Mouse (Mus musculus) urinary bladder, adult 2 months (tissue): ENCODE data around the gene Timd4. TPM values are rescaled to one million over a fixed set of nuclear protein-coding genes. Genes with fewer than 3 reads are reported as not detected.

Experiments
- DNase-seq: peaks from one replicate; pipeline ENCODE4 v3.0.0; 2022; ENCODE audit warnings: low spot score
- polyA plus RNA-seq: library from polyadenylated mRNA; depleted of rRNA; stranded (reverse); fragments of >200 nt; gene quantifications from 2 replicates; pipeline ENCODE4 v1.2.3, GENCODE M21; 2012; rRNA removed

Timd4 gene
- 3.1 and 3.3 TPM in 2 replicates for polyA plus RNA-seq

DNA sequence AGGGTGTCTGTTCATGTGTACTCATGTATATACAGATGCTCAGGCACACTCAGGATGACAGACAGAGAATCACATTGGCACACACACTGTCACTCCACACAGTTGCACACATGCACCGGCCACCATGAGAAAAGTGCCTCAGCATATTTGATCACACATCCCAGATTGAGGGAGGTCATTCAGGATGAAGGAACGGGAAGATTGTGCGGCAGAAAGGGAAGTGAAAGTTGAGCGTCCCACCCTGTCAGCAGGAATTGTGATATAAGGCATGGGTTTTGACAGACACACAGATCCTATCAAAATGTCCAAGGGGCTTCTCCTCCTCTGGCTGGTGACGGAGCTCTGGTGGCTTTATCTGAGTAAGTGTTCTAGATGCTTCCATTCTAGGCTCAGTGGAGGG is at the start of gene Timd4:
Gene Timd4 (plus strand): TSS at position 290 of the 400 bp plus-strand sequence.
- no peak for DNase-seq

DNA sequence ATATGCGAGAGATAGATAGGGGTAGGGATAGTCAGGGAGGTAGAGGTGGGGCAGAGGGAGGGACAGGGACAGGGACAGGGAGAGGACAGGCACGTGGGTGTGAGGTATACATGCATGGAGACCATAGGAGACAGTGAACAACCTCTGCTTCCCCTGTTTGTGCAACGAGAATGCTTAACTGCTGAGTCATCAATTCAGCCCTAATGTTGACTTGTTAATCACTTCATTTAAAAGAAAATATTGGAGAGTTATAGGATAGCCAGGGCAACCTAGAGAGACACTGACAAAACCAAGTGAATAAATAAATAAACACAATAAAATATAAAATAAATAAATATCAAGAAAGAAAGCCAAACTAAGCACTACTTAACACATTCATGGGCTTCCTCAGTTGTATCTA is 33.7 kb upstream of the Timd4 start:
- no peak for DNase-seq

DNA sequence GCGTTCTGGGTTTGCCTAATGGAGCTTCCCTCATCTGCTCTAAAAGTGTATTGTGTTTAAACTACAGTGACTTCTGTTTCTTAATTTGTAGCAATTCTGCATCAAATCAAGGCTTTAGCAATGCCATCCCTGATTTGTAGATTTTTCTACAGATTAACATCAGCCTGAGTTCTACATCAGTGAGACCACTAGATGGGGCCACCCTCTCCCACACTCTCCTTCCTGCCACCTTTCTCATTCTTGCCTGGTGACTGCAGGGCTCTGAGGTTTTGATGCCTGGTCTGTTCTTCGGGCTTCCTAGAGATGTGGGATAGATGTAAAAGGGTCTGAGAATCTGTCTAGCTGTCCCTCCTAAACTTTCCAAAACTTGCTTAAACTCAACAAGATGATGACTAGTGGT is 30.8 kb upstream of the Timd4 start:
- no peak for DNase-seq

DNA sequence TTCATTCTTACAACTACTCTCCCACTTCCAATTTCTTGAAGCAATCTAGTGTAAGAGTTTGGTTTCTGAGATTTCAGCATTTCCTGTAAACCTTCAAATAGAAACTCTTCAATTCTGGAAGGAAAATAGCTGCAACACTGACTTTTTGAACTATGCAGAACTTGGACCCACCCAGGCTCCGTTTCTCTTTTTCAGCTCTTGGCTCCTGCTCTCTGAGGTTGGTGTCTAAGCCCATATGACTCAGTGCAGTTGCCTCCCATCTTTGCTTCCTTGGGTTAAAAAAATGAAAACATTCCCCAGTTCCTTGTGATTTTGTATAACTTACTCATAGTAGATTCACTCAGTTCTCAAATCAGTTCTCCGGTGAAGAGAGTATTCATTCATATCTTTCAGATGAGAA is 6.2 kb upstream of the Timd4 start:
- DNase-seq, result no peak

DNA sequence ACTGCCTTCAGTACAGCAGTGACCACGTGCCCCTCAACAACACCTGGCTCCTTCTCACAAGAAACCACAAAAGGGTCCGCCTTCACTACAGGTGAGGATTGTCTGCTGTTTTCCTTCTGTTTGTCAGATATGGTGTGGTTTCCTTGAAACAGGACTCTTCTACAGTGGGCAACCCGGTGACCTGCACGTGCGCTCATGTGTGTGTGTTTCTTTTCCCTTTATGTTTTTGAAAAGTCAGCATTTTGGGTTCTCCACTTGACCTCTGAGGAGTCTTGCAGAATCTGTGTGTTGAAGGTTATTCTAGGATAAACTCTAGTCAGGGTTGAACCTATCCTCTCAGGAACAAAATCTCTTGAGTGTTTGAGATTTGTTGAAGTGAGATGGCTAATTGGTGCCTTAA is 7.1 kb downstream of the Timd4 start:
- DNase-seq, result no peak

DNA sequence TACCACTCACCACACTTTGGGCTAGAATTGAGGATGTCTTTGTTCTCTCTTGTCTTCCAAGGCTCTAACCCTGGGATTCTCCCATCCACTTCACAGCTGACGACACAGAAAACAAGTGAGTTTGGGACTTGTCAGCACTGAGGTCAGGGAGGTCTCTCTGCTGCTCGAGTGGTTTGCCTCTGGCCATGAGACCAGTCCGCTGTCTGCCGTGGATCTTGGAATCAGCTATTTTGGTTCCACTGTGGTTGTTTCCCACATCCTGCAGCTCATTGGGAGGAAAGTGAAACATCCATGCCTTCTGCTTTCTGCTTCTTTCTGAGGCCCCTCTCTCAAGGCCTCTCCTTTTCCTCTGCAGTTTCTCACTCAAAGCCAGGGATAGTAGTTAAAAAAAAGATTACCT is 9.3 kb downstream of the Timd4 start:
- no peak for DNase-seq

DNA sequence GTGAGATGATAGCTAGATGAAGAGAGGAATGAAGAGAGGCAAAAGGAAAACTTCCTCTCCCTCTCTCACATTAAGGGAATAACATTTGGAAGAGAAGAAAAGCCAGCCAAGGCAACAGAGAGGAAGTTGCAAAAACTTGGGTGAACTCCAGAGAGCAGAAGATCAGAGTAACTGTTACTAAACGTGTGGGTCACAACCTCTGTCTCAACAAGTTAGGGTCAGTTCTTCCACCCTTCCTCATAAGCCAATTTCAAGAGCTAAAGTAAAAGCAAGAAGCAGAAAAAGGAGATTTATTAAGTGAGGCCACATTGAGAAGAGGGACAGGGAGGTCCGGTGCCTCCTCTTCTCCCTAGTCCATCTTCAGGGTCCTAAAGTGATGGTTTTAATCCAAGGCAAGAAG is 19.7 kb downstream of the Timd4 start:
- DNase-seq, result no peak

DNA sequence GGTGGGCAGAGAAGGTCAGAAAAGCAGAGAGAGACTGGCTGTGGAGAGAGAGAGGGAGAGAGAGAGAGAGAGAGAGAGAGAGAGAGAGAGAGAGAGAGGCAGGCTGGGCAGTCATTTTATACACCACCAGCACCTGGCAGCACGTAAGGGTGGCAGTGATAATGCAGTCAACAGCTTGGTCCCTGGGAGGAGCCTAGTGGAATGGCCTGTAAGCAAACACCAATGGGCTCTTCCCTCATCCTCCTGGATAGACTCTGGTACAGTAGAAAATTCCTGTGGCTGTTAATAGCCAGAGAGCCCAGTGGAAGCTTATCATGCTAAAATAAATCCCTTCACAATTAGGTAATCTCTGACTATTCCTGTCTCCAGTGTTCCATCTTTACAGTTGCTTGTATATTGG is 24.5 kb downstream of the Timd4 start:
- no peak for DNase-seq

DNA sequence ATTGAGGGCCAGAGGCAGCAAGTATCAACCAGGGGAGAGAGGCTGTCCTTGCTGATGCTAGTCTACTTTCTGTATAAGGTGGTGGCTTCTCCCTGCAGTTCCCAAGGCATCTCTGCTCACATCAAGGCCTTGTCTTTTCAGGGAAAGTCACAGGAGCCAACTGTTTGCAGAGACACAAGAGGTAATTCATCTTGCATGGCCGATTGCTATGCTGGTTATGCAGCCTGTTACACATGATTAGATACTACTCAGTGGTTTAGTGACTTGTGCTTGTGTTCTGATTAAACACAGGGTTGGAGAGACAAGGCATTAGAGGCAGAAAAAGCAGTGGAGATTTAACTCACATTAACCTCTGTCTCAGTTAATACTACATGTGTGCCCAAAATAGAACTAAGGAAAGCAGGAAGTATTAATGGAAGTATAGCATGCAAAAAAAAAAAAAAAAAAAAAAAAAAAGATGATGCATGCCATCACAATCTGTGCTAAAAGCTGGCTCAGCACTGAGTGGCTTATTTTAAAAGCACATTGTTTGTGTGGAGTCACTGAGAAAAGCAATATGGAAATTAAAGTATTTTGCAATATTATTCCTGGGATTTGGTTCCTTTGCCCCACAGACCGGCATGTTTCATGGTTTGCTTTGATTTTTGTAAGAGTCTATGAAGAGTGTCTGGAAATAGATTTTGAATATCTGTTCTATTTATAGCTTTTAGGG is 31.6 kb downstream of the Timd4 start:
- no peak for DNase-seq

DNA sequence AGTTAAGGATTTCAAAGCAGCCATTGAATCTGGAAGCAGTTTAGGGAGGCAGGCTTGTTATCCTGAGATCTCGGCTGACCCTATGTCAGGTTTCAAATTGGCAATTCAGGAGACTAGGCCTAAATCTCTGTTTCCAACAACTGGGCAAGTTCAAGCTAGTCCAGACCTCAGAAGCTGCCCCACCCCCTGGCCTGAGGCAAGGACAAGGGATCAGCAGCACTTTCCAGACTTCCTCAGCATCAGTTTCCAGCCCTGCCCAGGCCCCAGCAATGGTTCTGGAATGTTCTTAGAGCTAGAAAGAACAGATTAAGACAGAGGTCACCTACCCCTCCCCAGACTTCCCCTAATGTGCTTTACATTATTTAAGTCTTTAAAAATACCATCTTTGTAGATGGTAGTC is 36.1 kb downstream of the Timd4 start:
- no peak for DNase-seq

DNA sequence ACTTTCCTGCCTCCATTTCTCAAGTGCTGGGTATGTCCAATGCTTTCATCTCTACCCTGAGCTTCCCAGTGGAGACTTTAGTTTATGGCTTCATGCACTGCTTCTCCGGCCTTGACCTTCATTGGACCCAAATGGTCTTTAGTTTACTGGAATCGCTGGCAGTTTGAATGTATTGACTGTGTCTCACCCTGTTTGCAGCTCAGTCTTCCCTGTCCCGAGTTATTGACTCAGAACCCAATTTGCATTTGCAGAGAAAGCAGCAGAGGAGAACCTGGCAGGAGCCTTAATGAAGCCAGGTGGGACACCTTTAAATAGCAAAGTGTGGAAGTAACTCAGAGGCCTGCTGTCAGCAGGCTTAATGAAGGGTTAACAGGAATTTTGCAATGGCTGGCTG is 37.2 kb downstream of the Timd4 start:
- DNase-seq, result no peak

DNA sequence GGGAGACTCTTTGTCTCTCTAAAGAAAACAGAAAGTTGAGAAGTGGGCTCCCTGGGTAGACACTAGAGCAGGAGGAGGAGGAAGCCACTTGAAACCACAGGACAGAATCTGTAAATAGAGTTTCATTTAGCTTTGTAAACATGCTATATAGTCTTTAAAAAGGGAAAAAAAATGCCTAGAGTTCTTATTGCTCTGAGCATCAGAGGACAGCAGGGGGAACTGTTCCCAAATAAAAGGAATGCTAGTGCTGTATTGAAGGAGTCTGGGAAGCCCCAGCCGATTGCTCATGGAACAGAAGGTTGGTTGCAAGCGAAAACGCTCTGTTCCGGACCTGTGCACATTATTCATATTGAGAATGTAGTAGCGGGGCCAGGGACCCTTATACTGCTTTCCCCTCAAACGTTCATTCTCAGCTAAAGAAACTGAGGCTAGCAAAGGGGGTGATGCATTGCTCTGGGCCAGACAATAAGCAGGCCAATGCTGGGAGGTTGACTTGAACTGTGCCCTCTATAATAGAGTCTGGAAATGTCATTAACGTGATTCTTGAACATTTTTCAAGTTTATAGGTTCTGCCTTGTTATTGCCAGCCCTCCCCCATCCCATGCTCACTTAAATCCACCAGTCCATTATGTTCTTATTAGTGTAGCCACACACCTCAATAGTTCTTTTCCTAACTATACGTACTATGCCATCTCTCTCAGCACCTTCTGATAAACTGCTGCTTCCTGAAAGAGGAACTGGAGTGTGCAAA is 37.8 kb downstream of the Timd4 start:
- DNase-seq, result no peak

DNA sequence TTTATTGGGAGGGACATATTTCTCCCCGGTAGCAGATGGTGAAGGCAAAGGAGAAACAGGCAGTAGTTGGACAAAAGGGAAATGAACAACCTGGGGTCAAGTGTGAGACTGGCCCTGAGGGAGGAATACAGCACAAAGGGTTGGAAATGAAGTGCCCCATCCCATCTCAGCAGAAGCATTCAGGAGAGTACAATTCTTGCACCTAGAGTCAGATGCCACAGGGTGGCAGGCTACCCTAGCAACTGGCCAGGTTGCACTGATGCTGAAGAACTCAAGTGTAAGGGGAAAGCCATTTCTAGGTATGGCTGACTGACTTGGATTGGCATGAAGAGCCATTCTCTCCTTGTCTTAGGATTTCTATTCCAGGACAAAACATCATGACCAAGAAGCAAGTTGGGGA is 54.2 kb downstream of the Timd4 start:
- DNase-seq, result no peak

DNA sequence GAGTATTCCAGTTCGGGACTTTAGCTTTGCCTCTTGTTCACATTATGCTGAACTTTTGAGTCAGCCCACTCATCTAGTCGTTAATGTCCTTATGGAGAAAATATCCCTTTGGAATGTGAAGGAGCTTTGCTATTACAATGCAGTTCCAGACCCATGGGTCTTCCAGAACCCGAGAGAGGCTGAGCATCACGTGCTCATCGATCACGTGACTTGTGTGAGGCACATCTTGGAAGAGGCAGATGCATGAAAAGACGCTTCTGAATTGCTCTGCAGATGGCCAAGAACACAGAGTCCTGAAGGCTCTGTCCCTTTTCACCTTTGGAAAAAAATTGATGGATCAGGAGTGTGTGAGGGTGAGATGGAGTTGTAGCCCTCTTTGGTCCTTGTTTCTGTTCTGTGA is 58.0 kb downstream of the Timd4 start:
- no peak for DNase-seq

DNA sequence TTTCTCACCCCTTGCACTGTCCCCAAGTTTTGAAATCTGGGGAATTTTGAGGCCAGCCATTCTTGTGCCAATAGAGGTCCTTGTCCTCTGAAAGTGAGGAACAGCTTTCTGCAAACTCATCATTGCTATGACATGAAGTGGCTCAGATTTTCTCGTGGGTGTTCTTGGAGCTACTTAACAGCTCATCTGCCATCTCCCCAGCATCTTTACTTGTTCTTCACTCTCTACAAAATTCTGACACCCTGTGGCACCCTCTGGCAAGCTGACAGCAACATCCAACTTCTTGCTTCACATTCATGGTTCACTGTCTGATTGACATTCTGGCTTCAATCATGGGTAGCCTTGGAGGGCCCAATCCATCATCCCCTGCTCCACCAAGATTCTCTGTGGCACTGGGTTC is 65.2 kb downstream of the Timd4 start:
- no peak for DNase-seq

DNA sequence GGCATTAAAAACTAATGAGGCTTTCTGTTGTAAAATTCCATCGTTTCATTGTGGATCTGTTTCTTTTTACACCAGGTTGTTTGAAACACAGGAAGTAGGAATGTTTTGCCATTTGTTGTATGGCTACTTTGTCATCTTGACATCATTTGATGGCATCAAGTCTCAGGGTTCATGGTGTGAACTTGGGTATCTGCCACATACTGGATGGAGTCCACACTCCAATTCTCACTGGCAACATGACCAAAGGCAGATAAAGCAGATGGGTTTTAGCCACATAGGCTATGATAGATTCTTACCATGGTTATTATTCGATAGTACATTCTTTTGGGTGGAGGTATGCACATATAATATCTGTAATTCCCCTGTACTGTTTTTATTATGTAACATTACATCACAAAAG is 71.9 kb downstream of the Timd4 start:
- no peak for DNase-seq

DNA sequence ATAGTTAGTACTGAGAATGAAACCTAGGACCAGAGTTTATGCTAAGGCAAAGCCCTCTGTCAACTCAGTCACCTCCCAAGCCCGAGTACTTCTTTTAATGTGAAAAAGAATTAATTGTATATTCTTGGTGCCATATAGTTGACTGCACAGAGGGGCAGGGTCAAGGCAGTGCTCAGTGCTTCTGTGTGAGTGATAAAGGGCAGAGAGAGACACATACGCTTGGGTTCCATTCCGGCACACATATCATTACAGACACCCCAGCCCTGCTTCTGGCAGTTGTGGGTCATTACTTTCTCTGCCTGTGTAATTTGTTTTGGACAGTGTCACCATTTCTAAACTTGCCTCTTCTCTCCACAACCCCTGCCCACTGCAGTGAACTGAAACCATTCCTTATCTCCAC is 78.5 kb downstream of the Timd4 start:
- DNase-seq, result no peak

Other genes with a start within 250 kb of the Timd4 start
- not detected in 2 replicates for gene BC053393, start 239.3 kb upstream of the Timd4 start, polyA plus RNA-seq
- not detected in 2 replicates for gene Dppa1, start 181.5 kb upstream of the Timd4 start, polyA plus RNA-seq
- not detected in 2 replicates for gene Timd2, start 103.7 kb upstream of the Timd4 start, polyA plus RNA-seq
- 0.04 and 0.23 TPM in 2 replicates for gene Havcr1, start 75.7 kb upstream of the Timd4 start, polyA plus RNA-seq